Mouse (Mus musculus): Measurements from ENCODE around the gene Pigq.

Pigq gene

GRCm38 (mm10) chr17:25919786-25920642, 24.7 kb downstream of the Pigq start:
- peak; percentile 100 for DNase-seq

- DNase-seq: peak in 1 of 2 experiments; percentile 28
Measured at GRCm38 (mm10) chr17:25919144-25919785, 25.5 kb downstream of the Pigq start, which contains the start of gene Rab40c. Gene Rab40c, minus strand, starts transcription at chr17:25919727.

- no peak for DNase-seq
Measured at GRCm38 (mm10) chr17:25918037-25918750, 26.5 kb downstream of the Pigq start.

GRCm38 (mm10) chr17:25916931-25917647, 27.6 kb downstream of the Pigq start:
- DNase-seq: no peak

- no peak for DNase-seq
Measured at GRCm38 (mm10) chr17:25914295-25914694, 30.4 kb downstream of the Pigq start.

- no peak for DNase-seq
Measured at GRCm38 (mm10) chr17:25913877-25914275, 30.9 kb downstream of the Pigq start.

- DNase-seq: peak; percentile 52 to 71
Measured at GRCm38 (mm10) chr17:25913186-25913876, 31.4 kb downstream of the Pigq start.

GRCm38 (mm10) chr17:25911816-25912215, 32.9 kb downstream of the Pigq start:
- DNase-seq: peak; percentile 49 to 71

GRCm38 (mm10) chr17:25907640-25908039, 37.1 kb downstream of the Pigq start:
- DNase-seq: no peak

- no peak for DNase-seq
Measured at GRCm38 (mm10) chr17:25903061-25903460, 41.7 kb downstream of the Pigq start.

GRCm38 (mm10) chr17:25900193-25900592, 44.5 kb downstream of the Pigq start:
- DNase-seq: no peak

- DNase-seq: peak in 1 of 2 experiments; percentile 34
Measured at GRCm38 (mm10) chr17:25895891-25896290, 48.8 kb downstream of the Pigq start.

GRCm38 (mm10) chr17:25895415-25895814, 49.3 kb downstream of the Pigq start:
- peak; percentile 73 to 85 for DNase-seq

GRCm38 (mm10) chr17:25893975-25894617, 50.6 kb downstream of the Pigq start:
- peak; percentile 80 to 81 for DNase-seq

- DNase-seq: no peak
Measured at GRCm38 (mm10) chr17:25888837-25889236, 55.9 kb downstream of the Pigq start.

GRCm38 (mm10) chr17:25887467-25887866, 57.3 kb downstream of the Pigq start:
- DNase-seq: no peak

GRCm38 (mm10) chr17:25886806-25887205, 57.9 kb downstream of the Pigq start:
- DNase-seq: no peak

GRCm38 (mm10) chr17:25885636-25886035, 59.1 kb downstream of the Pigq start:
- peak in 1 of 2 experiments; percentile 49 for DNase-seq

- peak in 1 of 2 experiments; percentile 34 for DNase-seq
Measured at GRCm38 (mm10) chr17:25883824-25884223, 60.9 kb downstream of the Pigq start.

- no peak for DNase-seq
Measured at GRCm38 (mm10) chr17:25883268-25883667, 61.5 kb downstream of the Pigq start.

GRCm38 (mm10) chr17:25882306-25882705, 62.4 kb downstream of the Pigq start:
- DNase-seq: peak in 1 of 2 experiments; percentile 46
